Mouse (Mus musculus): ENCODE measurements around the gene Ppp4r1. TPM values are rescaled to one million over a fixed set of nuclear protein-coding genes. Genes with fewer than 3 reads are reported as not detected.

Gene Ppp4r1
- polyA plus RNA-seq, 1 experiment from 2014 or later = 30.9 TPM

GRCm38 (mm10) chr17:65830216-65830863 is 48.0 kb downstream of the Ppp4r1 start:
- no peak for ATAC-seq (ENCODE audit: insufficient read depth, low FRiP score)
- Histone ChIP-seq H3K27me3 (ENCODE audit: control insufficient read depth, insufficient read depth, low read length) (no peaks in the 10 kb centered on the region), H3K4me3 (replicated peaks; ENCODE audit: low read length) (no peak overlapping the region), H3K9me3 (replicated peaks; ENCODE audit: control insufficient read depth, low read length) (no peaks in the 10 kb centered on the region), H3K9ac (ENCODE audit: low read length) (no peak overlapping the region), H3K4me2 (ENCODE audit: low read depth, low read length) (no peak overlapping the region), H3K4me1 (ENCODE audit: control insufficient read depth, insufficient read depth, low read length) (0 out of 2 replicates have a peak, but pooled peaks cover 4% of the 10 kb centered on the region), H3K27ac (ENCODE audit: low read length) (no peak overlapping the region), H3K36me3 (ENCODE audit: control insufficient read depth, insufficient read depth, low read length) (peaks cover 22% of the 10 kb centered on the region; the same call in 1 of the 2 replicates)
- 73% methylated on average over 13 of the region's 13 CpGs for WGBS

DNA sequence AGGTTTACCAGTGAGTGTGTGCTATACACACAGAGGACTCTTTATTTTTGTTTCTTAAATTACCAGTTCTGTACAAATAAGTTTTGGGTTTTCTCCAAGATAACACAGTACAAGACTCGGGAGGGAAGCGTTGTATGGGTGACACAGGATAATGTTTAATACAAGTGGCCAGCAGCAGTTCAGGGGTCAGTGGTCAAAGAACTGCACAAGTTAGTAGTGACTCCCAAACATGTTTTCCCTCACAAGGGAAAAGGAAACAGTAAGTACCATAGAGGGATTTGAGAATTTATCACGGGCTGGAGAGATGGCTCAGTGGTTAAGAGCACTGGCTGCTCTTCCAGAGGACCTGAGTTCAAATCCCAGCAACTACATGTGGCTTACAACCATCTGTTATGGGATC is 51.5 kb downstream of the Ppp4r1 start:
- Histone ChIP-seq H3K27ac (ENCODE audit: low read length) (no peak overlapping the region), H3K4me2 (ENCODE audit: low read depth, low read length) (no peak overlapping the region), H3K4me3 (replicated peaks; ENCODE audit: low read length) (no peak overlapping the region), H3K27me3 (ENCODE audit: control insufficient read depth, insufficient read depth, low read length) (no peaks in the 10 kb centered on the region), H3K9ac (ENCODE audit: low read length) (no peak overlapping the region), H3K36me3 (ENCODE audit: control insufficient read depth, insufficient read depth, low read length) (peaks cover 40% of the 10 kb centered on the region), H3K4me1 (ENCODE audit: control insufficient read depth, insufficient read depth, low read length) (0 out of 2 replicates have a peak, but pooled peaks cover 4% of the 10 kb centered on the region), H3K9me3 (replicated peaks; ENCODE audit: control insufficient read depth, low read length) (no peaks in the 10 kb centered on the region)
- 78% methylated on average over 3 of the region's 3 CpGs for WGBS
- ATAC-seq (ENCODE audit: insufficient read depth, low FRiP score) = no peak

DNA sequence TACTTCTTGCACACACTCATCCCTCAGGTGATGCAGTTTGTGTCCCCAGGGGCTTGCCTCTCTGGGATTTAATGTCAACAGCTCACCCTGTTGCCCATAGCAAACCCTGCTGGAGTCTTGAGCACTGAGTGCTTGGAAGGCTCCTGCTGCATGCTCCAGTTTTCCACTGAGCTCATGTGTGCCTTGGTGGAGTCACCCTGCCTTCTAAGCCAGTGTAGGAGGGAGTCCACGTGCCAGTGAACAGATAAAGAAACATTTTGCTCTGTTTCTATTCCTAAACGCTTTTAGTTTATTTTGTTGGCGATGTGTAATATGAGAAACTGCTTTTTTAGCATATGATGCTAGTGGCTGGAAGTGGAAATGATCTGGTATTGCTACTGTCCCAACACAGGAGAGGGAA is 54.4 kb downstream of the Ppp4r1 start:
- H3K36me3 ChIP-seq (ENCODE audit: control insufficient read depth, insufficient read depth, low read length) = peaks cover 41% of the 10 kb centered on the region
- H3K4me3 ChIP-seq (replicated peaks; ENCODE audit: low read length) = no peak overlapping the region
- no peak for ATAC-seq (ENCODE audit: insufficient read depth, low FRiP score)
- H3K4me1 ChIP-seq (ENCODE audit: control insufficient read depth, insufficient read depth, low read length) = 0 out of 2 replicates have a peak, but pooled peaks cover 4% of the 10 kb centered on the region
- no peak overlapping the region for H3K9ac ChIP-seq (ENCODE audit: low read length)
- H3K9me3 ChIP-seq (replicated peaks; ENCODE audit: control insufficient read depth, low read length) = no peaks in the 10 kb centered on the region
- WGBS = 79% methylated on average over 3 of the region's 3 CpGs
- no peak overlapping the region for H3K4me2 ChIP-seq (ENCODE audit: low read depth, low read length)
- no peak overlapping the region for H3K27ac ChIP-seq (ENCODE audit: low read length)
- H3K27me3 ChIP-seq (ENCODE audit: control insufficient read depth, insufficient read depth, low read length) = no peaks in the 10 kb centered on the region

- Histone ChIP-seq H3K36me3 (ENCODE audit: control insufficient read depth, insufficient read depth, low read length) (peaks cover 36% of the 10 kb centered on the region), H3K27me3 (ENCODE audit: control insufficient read depth, insufficient read depth, low read length) (no peaks in the 10 kb centered on the region), H3K9me3 (replicated peaks; ENCODE audit: control insufficient read depth, low read length) (no peaks in the 10 kb centered on the region), H3K4me3 (replicated peaks; ENCODE audit: low read length) (no peak overlapping the region), H3K4me2 (ENCODE audit: low read depth, low read length) (no peak overlapping the region), H3K27ac (ENCODE audit: low read length) (no peak overlapping the region), H3K9ac (ENCODE audit: low read length) (no peak overlapping the region), H3K4me1 (ENCODE audit: control insufficient read depth, insufficient read depth, low read length) (0 out of 2 replicates have a peak, but pooled peaks cover 7% of the 10 kb centered on the region)
- no peak for ATAC-seq (ENCODE audit: insufficient read depth, low FRiP score)
- WGBS = 72% methylated on average over 7 of the region's 7 CpGs
These were observed 57.3 kb downstream of the Ppp4r1 start for GRCm38 (mm10) chr17:65839541-65840256.

- Histone ChIP-seq H3K9ac (ENCODE audit: low read length) (no peak overlapping the region), H3K27me3 (ENCODE audit: control insufficient read depth, insufficient read depth, low read length) (no peaks in the 10 kb centered on the region), H3K36me3 (ENCODE audit: control insufficient read depth, insufficient read depth, low read length) (peaks cover 23% of the 10 kb centered on the region), H3K4me1 (ENCODE audit: control insufficient read depth, insufficient read depth, low read length) (0 out of 2 replicates have a peak, but pooled peaks cover 7% of the 10 kb centered on the region), H3K4me3 (replicated peaks; ENCODE audit: low read length) (no peak overlapping the region), H3K9me3 (replicated peaks; ENCODE audit: control insufficient read depth, low read length) (no peaks in the 10 kb centered on the region), H3K27ac (ENCODE audit: low read length) (no peak overlapping the region), H3K4me2 (ENCODE audit: low read depth, low read length) (no peak overlapping the region)
- WGBS = 80% methylated on average over 10 of the region's 10 CpGs
- ATAC-seq (ENCODE audit: insufficient read depth, low FRiP score) = no peak
These were observed 60.5 kb downstream of the Ppp4r1 start for GRCm38 (mm10) chr17:65842669-65843381.

DNA sequence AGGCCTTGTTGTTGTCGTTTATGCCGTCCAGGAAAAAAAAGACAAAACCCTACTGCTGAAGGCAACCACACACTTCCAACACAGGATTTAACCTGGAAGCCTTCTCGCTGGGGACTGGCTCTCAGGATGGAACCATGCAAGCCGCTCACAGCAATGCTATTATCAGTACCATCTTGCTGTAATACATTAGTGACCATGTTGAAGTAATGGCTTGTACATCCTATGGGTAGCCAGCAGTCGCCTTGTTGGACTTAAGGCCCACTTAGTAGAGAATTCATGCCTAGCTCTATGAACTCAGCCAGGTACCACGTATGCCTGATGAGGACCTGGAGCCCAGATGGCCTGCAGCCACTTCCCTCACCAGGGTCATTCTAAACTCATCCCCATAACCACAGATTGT is 63.0 kb downstream of the Ppp4r1 start:
- no peaks in the 10 kb centered on the region for H3K9me3 ChIP-seq (replicated peaks; ENCODE audit: control insufficient read depth, low read length)
- 0 out of 2 replicates have a peak, but pooled peaks cover 7% of the 10 kb centered on the region for H3K4me1 ChIP-seq (ENCODE audit: control insufficient read depth, insufficient read depth, low read length)
- no peak overlapping the region for H3K9ac ChIP-seq (ENCODE audit: low read length)
- WGBS = 91% methylated on average over 6 of the region's 6 CpGs
- H3K27me3 ChIP-seq (ENCODE audit: control insufficient read depth, insufficient read depth, low read length) = no peaks in the 10 kb centered on the region
- no peak overlapping the region for H3K27ac ChIP-seq (ENCODE audit: low read length)
- H3K4me2 ChIP-seq (ENCODE audit: low read depth, low read length) = no peak overlapping the region
- peaks cover 21% of the 10 kb centered on the region for H3K36me3 ChIP-seq (ENCODE audit: control insufficient read depth, insufficient read depth, low read length)
- no peak for ATAC-seq (ENCODE audit: insufficient read depth, low FRiP score)
- H3K4me3 ChIP-seq (replicated peaks; ENCODE audit: low read length) = no peak overlapping the region

DNA sequence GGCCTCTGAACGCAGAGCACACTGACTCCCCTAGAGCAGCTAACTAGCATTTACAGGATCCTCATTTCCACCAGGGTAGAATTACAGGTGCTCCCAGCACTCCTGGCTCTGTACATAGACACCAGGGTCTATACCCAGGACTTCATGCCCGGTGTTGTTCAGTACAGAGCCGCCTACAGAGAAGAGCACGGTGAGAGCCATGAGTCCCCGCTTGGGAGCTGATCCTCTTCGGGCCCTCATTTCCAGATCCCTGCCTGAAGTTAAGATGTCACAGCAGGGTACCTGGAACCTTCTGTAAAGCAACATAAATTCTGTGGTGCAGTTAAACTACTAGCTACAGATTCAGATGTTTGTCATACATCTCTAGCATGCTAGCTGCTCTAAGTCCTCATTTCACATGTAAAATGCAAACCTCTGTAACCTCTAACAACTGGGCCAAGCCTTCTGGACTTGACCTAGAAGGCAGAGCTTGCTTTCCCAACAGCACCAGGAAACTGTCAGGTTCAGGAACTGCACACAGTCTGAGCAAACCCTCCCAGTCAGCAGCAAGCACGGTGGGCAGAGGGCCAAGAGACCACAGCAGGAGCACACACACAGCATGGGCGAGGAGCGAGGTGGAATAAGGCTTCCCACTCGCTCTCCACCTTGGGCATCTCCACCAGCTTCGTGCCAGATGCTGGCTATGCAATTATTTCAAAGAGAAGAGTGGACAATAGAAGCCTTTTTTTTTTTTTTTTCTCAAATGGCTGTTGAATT is 65.5 kb downstream of the Ppp4r1 start:
- no peaks in the 10 kb centered on the region for H3K4me1 ChIP-seq (ENCODE audit: control insufficient read depth, insufficient read depth, low read length)
- H3K27me3 ChIP-seq (ENCODE audit: control insufficient read depth, insufficient read depth, low read length) = no peaks in the 10 kb centered on the region
- H3K4me3 ChIP-seq (replicated peaks; ENCODE audit: low read length) = no peak overlapping the region
- no peak for ATAC-seq (ENCODE audit: insufficient read depth, low FRiP score)
- no peaks in the 10 kb centered on the region for H3K9me3 ChIP-seq (replicated peaks; ENCODE audit: control insufficient read depth, low read length)
- H3K9ac ChIP-seq (ENCODE audit: low read length) = no peak overlapping the region
- WGBS = 79% methylated on average over 11 of the region's 11 CpGs
- H3K4me2 ChIP-seq (ENCODE audit: low read depth, low read length) = no peak overlapping the region
- H3K36me3 ChIP-seq (ENCODE audit: control insufficient read depth, insufficient read depth, low read length) = peaks cover 31% of the 10 kb centered on the region
- no peak overlapping the region for H3K27ac ChIP-seq (ENCODE audit: low read length)

DNA sequence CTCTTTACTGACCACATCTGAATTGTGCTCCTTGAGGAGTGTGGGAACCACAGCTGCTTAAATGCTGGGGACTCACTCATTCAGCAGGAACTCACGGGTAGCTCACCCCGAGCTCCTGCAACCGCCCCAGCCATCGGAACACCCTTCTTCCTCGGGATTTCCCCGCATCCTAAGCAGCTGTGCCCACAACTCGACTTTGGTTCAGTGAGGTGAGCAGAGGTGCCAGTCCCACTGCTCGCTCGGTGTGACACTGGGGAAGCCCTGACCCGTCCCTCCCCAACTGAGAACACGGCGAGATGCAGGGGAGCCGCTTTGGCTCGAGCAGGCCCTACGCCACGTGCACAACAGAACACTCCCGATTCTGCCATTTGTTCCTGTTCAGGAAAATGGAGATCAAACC is 68.1 kb downstream of the Ppp4r1 start:
- no peaks in the 10 kb centered on the region for H3K4me1 ChIP-seq (ENCODE audit: control insufficient read depth, insufficient read depth, low read length)
- H3K9me3 ChIP-seq (replicated peaks; ENCODE audit: control insufficient read depth, low read length) = no peaks in the 10 kb centered on the region
- H3K4me3 ChIP-seq (replicated peaks; ENCODE audit: low read length) = no peak overlapping the region
- H3K9ac ChIP-seq (ENCODE audit: low read length) = no peak overlapping the region
- H3K27me3 ChIP-seq (ENCODE audit: control insufficient read depth, insufficient read depth, low read length) = no peaks in the 10 kb centered on the region
- WGBS = 89% methylated on average over 17 of the region's 17 CpGs
- no peak for ATAC-seq (ENCODE audit: insufficient read depth, low FRiP score)
- peaks cover 33% of the 10 kb centered on the region for H3K36me3 ChIP-seq (ENCODE audit: control insufficient read depth, insufficient read depth, low read length)
- no peak overlapping the region for H3K4me2 ChIP-seq (ENCODE audit: low read depth, low read length)
- H3K27ac ChIP-seq (ENCODE audit: low read length) = no peak overlapping the region

Data from stomach, embryonic 16.5 days (tissue).